Mouse (Mus musculus) stomach, embryonic 14.5 days (tissue): ENCODE results near the gene Car7. TPM values are rescaled to one million over a fixed set of nuclear protein-coding genes. Genes with fewer than 3 reads are reported as not detected.

Experiments used
- ATAC-seq: fragments of 200-750 bp; cut with Nextera tagmentation; 2 replicates; pipeline ENCODE4 v1.8.0; 2017; ENCODE audit warnings: low read depth, moderate TSS enrichment; ENCODE audit not compliant: insufficient number of reproducible peaks, insufficient read depth, low FRiP score
- H3K27ac ChIP-seq: fragments of 300-500 bp; sonication (generic); 2 replicates; pipeline ENCODE4 v1.5.1; 2014; ENCODE audit warnings: mild to moderate bottlenecking, low read length, moderate library complexity, mixed read lengths
- H3K27me3 ChIP-seq: fragments of 300-500 bp; sonication (generic); 2 replicates; pipeline ENCODE4 v1.6.1; 2014; ENCODE audit warnings: low read length, control low read depth, mixed read lengths; ENCODE audit not compliant: control insufficient read depth, insufficient read depth
- H3K36me3 ChIP-seq: fragments of 300-500 bp; sonication (generic); 2 replicates; pipeline ENCODE4 v1.6.1; 2014; ENCODE audit warnings: mild to moderate bottlenecking, control low read depth, low read length, moderate library complexity, mixed read lengths; ENCODE audit not compliant: control insufficient read depth, insufficient read depth
- H3K4me1 ChIP-seq: fragments of 300-500 bp; sonication (generic); 2 replicates; pipeline ENCODE4 v1.6.1; 2014; ENCODE audit warnings: low read length, control low read depth, mixed read lengths; ENCODE audit not compliant: control insufficient read depth, insufficient read depth
- H3K4me2 ChIP-seq: fragments of 300-500 bp; sonication (generic); replicated peaks from 2 replicates; pipeline ENCODE4 v1.6.1; 2014; ENCODE audit warnings: low read depth, low read length, control low read depth
- H3K4me3 ChIP-seq: fragments of 300-500 bp; sonication (generic); 2 replicates; pipeline ENCODE4 v1.5.1; 2014; ENCODE audit warnings: low read depth, low read length, control low read depth
- H3K9ac ChIP-seq: fragments of 300-500 bp; sonication (generic); replicated peaks from 2 replicates; pipeline ENCODE4 v1.6.1; 2014; ENCODE audit warnings: low read depth, mild to moderate bottlenecking, control low read depth, low read length, moderate library complexity, mixed read lengths
- H3K9me3 ChIP-seq: fragments of 300-500 bp; sonication (generic); 2 replicates; pipeline ENCODE4 v1.6.1; 2016; ENCODE audit warnings: low read depth, low read length, control low read depth; ENCODE audit not compliant: control insufficient read depth
- WGBS: fragments of 180-500 bp; shearing (Covaris S2); extraction: QIAGEN DNeasy Blood & Tissue Kit; methylation state at CpG from one replicate; pipeline ENCODE4 v1.1.7; 2014; 5-methylcytosine and 5-hydroxymethylcytosine counted together
- polyA plus RNA-seq: library from polyadenylated mRNA; unstranded; fragments of >200 nt; fragmentation: Nextera tagmentation; extraction: Ambion mirVana; gene quantifications from 2 replicates; pipeline ENCODE4 v1.2.1, GENCODE M21; 2014

Car7 gene
- polyA plus RNA-seq, 1 experiment from 2014 or later, result 1.6 TPM

DNA sequence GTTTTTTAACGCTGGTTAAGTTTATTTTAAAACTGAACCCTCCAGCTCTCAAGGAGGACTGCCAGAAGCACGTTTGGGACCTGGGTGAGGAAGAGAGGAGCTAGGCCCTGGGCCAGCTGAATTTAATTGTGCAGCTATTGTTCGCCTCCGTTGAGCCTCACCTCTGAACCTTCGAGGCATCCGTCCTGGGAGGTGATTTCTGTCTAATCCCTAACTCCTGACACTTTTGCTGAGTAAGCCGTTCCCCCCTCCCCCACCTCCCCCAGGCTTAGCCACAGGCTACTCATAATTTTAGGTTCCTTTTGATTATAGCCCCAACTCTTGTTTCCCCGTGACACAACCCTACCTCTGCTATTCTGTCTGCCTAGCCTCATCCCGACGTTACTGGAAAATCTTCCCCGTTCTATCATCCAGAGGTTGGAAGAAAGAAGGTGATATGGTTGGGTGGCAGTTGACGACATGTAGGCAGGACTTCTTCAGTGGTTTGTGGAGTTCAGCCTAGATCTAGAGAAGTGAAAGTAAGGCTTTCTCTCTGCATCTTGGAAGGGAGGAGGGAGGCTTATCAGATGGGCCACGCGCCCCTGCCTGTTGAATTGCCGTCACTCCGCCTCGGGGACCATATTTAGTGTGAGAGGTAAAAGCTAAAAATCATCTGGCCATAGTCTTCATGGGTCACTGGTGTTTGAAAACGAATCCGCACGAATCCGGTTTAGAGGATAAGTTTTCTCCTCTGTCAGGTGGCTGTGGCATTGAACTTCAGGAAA is 61.5 kb downstream of the Car7 start:
- Histone ChIP-seq H3K27me3 (no peaks in the 10 kb centered on the region), H3K27ac (no peak overlapping the region), H3K9me3 (no peaks in the 10 kb centered on the region)

GRCm38 (mm10) chr8:104597656-104598055 is 63.2 kb downstream of the Car7 start:
- peaks cover 25% of the 10 kb centered on the region for H3K36me3 ChIP-seq
- H3K4me3 ChIP-seq, result no peak overlapping the region
- no peak for ATAC-seq
- H3K9ac ChIP-seq, result no peak overlapping the region
- H3K9me3 ChIP-seq, result no peaks in the 10 kb centered on the region
- H3K4me2 ChIP-seq, result no peak overlapping the region
- H3K27me3 ChIP-seq, result no peaks in the 10 kb centered on the region
- peak overlapping the region; percentile 6; the same call in 1 of the 2 replicates for H3K27ac ChIP-seq
- WGBS, result 63% methylated on average over 6 of the region's 6 CpGs
- H3K4me1 ChIP-seq, result peaks cover 6% of the 10 kb centered on the region; the same call in 1 of the 2 replicates

More for the DNA sequence above, 61.5 kb downstream of the Car7 start:
- H3K4me1 ChIP-seq, result peaks cover 6% of the 10 kb centered on the region; the same call in 1 of the 2 replicates
- WGBS, result 83% methylated on average over 21 of the region's 21 CpGs
- no peak overlapping the region for H3K4me2 ChIP-seq
- ATAC-seq, result no peak
- H3K9ac ChIP-seq, result no peak overlapping the region
- peaks cover 25% of the 10 kb centered on the region for H3K36me3 ChIP-seq
- H3K4me3 ChIP-seq, result no peak overlapping the region

DNA sequence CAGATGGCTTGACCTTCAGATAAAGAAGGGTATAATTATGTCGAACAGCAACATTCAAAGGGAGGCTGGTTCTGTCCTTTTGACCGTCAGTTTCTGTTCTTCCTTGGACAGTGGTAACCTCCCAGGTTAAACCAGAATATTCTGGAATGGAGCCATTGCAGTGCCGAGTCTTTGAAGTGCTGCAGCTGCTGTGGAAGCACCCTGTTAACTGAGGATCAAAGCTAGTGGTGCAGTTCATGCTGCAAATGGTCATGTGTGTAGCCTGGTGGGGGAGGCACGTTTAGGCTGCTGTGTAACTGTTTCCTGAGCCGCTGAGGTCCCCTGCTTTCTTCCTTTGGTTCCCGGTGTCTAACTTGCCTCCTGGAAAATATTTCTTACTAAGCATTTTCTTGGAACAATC is 64.0 kb downstream of the Car7 start:
- WGBS, result 25% methylated on average over 6 of the region's 6 CpGs
- Histone ChIP-seq H3K27me3 (no peaks in the 10 kb centered on the region), H3K9me3 (no peaks in the 10 kb centered on the region), H3K9ac (no peak overlapping the region), H3K36me3 (peaks cover 24% of the 10 kb centered on the region), H3K4me3 (no peak overlapping the region), H3K27ac (no peak overlapping the region), H3K4me1 (peaks cover 6% of the 10 kb centered on the region; the same call in 1 of the 2 replicates), H3K4me2 (no peak overlapping the region)
- no peak for ATAC-seq

Other genes starting within 250 kb of the Car7 start
- not detected in 2 replicates for gene Cmtm2a, start 241.5 kb upstream of the Car7 start, polyA plus RNA-seq
- gene Gm45711, start 224.6 kb upstream of the Car7 start, polyA plus RNA-seq, result not detected in 2 replicates
- not detected in 2 replicates for gene Cmtm1, start 224.5 kb upstream of the Car7 start, polyA plus RNA-seq
- not detected in 2 replicates for gene Gm11020, start 213.1 kb upstream of the Car7 start, polyA plus RNA-seq
- not detected in 2 replicates for gene Cmtm2b, start 212.5 kb upstream of the Car7 start, polyA plus RNA-seq
- 154 and 155 TPM in 2 replicates for gene Cmtm3, start 195.3 kb upstream of the Car7 start, polyA plus RNA-seq
- 6.4 and 7.2 TPM in 2 replicates for gene Cmtm4, start 138.9 kb upstream of the Car7 start, polyA plus RNA-seq
- gene Dync1li2, start 91.6 kb upstream of the Car7 start, polyA plus RNA-seq, result 58.4 and 69.2 TPM in 2 replicates
- 0.26 and 0.43 TPM in 2 replicates for gene Terb1, start 24.8 kb upstream of the Car7 start, polyA plus RNA-seq
- gene Nae1, start 52 bp upstream of the Car7 start, polyA plus RNA-seq, result 111 and 115 TPM in 2 replicates
- gene Pdp2, start 56.8 kb downstream of the Car7 start, polyA plus RNA-seq, result 13.7 and 14.3 TPM in 2 replicates
- 4.9 and 6.0 TPM in 2 replicates for gene Cdh16, start 89.7 kb downstream of the Car7 start, polyA plus RNA-seq
- gene Rrad, start 96.6 kb downstream of the Car7 start, polyA plus RNA-seq, result 7.9 and 8.2 TPM in 2 replicates
- 89.7 and 94.1 TPM in 2 replicates for gene Ciao2b, start 107.3 kb downstream of the Car7 start, polyA plus RNA-seq
- not detected in 2 replicates for gene Ces2a, start 199.3 kb downstream of the Car7 start, polyA plus RNA-seq